Mouse (Mus musculus) limb, embryonic 11.5 days (tissue): ENCODE data around the gene Mrpl32. TPM values are rescaled to one million over a fixed set of nuclear protein-coding genes. Genes with fewer than 3 reads are reported as not detected.
A peak's percentile ranks its signal among the peaks of the same experiment; 100 is the strongest.

ENCODE experiments used
- ATAC-seq: fragments of 200-750 bp; cut with Nextera tagmentation; 2 replicates; pipeline ENCODE4 v1.8.0; 2017; ENCODE audit warnings: low read depth; ENCODE audit not compliant: insufficient number of reproducible peaks, low FRiP score, low TSS enrichment
- DNase-seq: peaks from one replicate; pipeline ENCODE4 v3.0.0-alpha.2; 2015; ENCODE audit warnings: low spot score
- H3K27ac ChIP-seq: fragments of 300-500 bp; sonication (generic); replicated peaks from 2 replicates; pipeline ENCODE4 v1.5.1; 2014; ENCODE audit warnings: low read depth, mild to moderate bottlenecking, low read length
- H3K27me3 ChIP-seq: fragments of 300-500 bp; sonication (generic); 2 replicates; pipeline ENCODE4 v1.6.1; 2014; ENCODE audit warnings: mild to moderate bottlenecking, low read length, mixed read lengths; ENCODE audit not compliant: control insufficient read depth, insufficient read depth
- H3K36me3 ChIP-seq: fragments of 300-500 bp; sonication (generic); 2 replicates; pipeline ENCODE4 v1.6.1; 2014; ENCODE audit warnings: mild to moderate bottlenecking, low read length, moderate library complexity, mixed read lengths; ENCODE audit not compliant: control insufficient read depth, insufficient read depth
- H3K4me1 ChIP-seq: fragments of 300-500 bp; sonication (generic); 2 replicates; pipeline ENCODE4 v1.6.1; 2014; ENCODE audit warnings: low read length, mixed read lengths; ENCODE audit not compliant: control insufficient read depth, insufficient read depth
- H3K4me2 ChIP-seq: fragments of 300-500 bp; sonication (generic); 2 replicates; pipeline ENCODE4 v1.6.1; 2014; ENCODE audit warnings: low read depth, mild to moderate bottlenecking, moderate library complexity; ENCODE audit not compliant: severe bottlenecking
- H3K4me3 ChIP-seq: fragments of 300-500 bp; sonication (generic); 2 replicates; pipeline ENCODE4 v1.5.1; 2014; ENCODE audit warnings: low read depth, low read length
- H3K9ac ChIP-seq: fragments of 300-500 bp; sonication (generic); 2 replicates; pipeline ENCODE4 v1.6.1; 2014; ENCODE audit warnings: mild to moderate bottlenecking, low read length
- H3K9me3 ChIP-seq: fragments of 300-500 bp; sonication (generic); 2 replicates; pipeline ENCODE4 v1.6.1; 2016; ENCODE audit warnings: low read length; ENCODE audit not compliant: control insufficient read depth
- WGBS: fragments of 180-500 bp; shearing (Covaris S2); extraction: QIAGEN DNeasy Blood & Tissue Kit; methylation state at CpG from one replicate; pipeline ENCODE4 v1.1.7; 2014; 5-methylcytosine and 5-hydroxymethylcytosine counted together
- polyA plus RNA-seq: library from polyadenylated mRNA; unstranded; fragments of >200 nt; fragmentation: Nextera tagmentation; extraction: Ambion mirVana; gene quantifications from 2 replicates; pipeline ENCODE4 v1.2.1, GENCODE M21; 2014

The Mrpl32 gene
- 117 and 123 TPM in 2 replicates for polyA plus RNA-seq

DNA sequence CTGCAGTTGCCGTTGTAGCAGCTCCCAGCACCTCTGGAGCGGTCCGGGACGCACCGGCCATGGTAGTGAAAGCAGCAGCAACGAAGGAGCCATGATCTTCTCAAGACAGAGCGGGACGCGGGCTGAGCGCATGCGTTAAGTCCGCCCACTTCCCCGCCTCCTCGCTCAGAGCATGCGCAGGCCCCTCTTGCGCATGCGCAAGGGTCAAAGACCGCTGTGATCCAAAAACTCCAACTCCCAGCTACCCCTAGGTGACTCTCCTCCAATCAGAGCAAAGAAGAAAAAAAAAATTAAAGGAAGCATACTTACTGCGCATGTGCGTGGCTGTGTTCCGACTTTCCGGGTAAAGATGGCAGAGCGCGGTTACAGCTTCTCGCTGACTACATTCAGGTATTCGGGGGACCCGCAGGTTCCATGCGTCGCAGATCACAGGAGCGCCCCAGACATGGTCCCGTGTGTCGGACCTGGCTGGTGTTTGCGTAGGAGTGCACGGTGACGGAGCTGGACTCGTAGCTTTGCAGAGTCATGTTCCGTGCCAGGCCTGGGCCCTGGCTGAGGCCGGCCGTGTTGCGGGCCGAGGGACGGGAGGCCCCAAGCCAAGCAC is at the start of gene Mrpl32, which contains the start of gene Psma2:
Mrpl32 (minus strand) TSS at position 240 of the 604 bp plus-strand sequence.
Psma2 (plus strand) TSS at position 315 of the 604 bp plus-strand sequence.
- DNase-seq: peak; percentile 96
- no peaks in the 10 kb centered on the region for H3K4me1 ChIP-seq
- under 1% methylated on average over 42 of the region's 42 CpGs for WGBS
- peak; percentile 98 for ATAC-seq
- peak within 1 kb of the TSS; percentile 90 for H3K9ac ChIP-seq
- no peak within 1 kb of the TSS; the same call in 1 of the 2 replicates for H3K27ac ChIP-seq
- no peaks in the 10 kb centered on the region for H3K9me3 ChIP-seq
- no peaks in the 10 kb centered on the region for H3K27me3 ChIP-seq
- peak within 1 kb of the TSS; percentile 62 for H3K4me2 ChIP-seq
- peak within 1 kb of the TSS; percentile 92 for H3K4me3 ChIP-seq
- H3K36me3 ChIP-seq: peaks cover 6% of the 10 kb centered on the region; the same call in 1 of the 2 replicates

DNA sequence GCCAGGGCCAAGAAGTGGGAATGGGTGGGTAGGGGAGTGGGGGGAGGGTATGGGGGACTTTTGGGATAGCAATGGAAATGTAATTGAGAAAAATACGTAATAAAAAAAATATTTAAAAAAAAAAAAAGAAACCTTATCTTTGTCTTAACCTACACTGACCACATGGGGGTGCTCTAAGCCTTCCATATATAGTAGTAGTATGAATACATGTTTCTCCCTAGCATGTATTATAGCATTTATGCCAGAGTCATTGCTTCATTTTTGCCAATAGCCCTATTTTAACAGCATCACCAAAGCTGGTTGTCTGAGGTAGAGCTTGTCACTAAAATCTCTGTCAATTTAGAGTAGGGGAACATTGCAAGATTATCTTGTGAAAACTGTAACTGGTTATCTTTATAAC is 36.3 kb upstream of the Mrpl32 start:
- H3K4me2 ChIP-seq: no peak overlapping the region
- no peak for DNase-seq
- no peaks in the 10 kb centered on the region for H3K4me1 ChIP-seq
- no peaks in the 10 kb centered on the region for H3K27me3 ChIP-seq
- no peak for ATAC-seq
- H3K27ac ChIP-seq: no peak overlapping the region
- 29% methylated on average over 1 of the region's 1 CpGs for WGBS
- H3K9ac ChIP-seq: no peak overlapping the region
- H3K36me3 ChIP-seq: no peaks in the 10 kb centered on the region
- H3K9me3 ChIP-seq: no peaks in the 10 kb centered on the region
- no peak overlapping the region for H3K4me3 ChIP-seq

DNA sequence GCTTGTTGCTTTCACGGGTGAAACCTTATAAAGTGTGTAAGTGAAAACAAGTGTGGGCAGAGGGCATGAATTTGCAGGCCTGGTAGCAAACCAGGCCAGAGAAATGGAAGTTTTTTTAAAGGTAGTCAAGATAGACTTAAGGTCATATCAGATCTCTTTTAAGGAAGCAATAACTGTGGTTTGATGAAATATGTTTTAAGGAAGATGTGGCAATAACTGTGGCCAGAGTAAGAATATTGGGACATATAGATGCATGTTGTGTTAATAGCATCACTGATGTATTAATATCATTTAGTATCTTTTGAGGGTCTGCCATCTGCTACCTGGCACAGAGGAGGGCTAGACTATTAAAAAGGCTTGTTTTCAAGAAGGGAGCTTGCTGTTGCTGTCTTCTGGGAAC is 27.0 kb upstream of the Mrpl32 start:
- no peak overlapping the region for H3K27ac ChIP-seq
- ATAC-seq (no peak), DNase-seq (no peak)
- no peak overlapping the region for H3K9ac ChIP-seq
- no peaks in the 10 kb centered on the region for H3K27me3 ChIP-seq
- WGBS: 40% methylated on average over 1 of the region's 1 CpGs
- H3K4me3 ChIP-seq: no peak overlapping the region
- no peaks in the 10 kb centered on the region for H3K9me3 ChIP-seq
- H3K4me2 ChIP-seq: no peak overlapping the region
- H3K36me3 ChIP-seq: peaks cover 2% of the 10 kb centered on the region; the same call in 1 of the 2 replicates
- H3K4me1 ChIP-seq: no peaks in the 10 kb centered on the region

DNA sequence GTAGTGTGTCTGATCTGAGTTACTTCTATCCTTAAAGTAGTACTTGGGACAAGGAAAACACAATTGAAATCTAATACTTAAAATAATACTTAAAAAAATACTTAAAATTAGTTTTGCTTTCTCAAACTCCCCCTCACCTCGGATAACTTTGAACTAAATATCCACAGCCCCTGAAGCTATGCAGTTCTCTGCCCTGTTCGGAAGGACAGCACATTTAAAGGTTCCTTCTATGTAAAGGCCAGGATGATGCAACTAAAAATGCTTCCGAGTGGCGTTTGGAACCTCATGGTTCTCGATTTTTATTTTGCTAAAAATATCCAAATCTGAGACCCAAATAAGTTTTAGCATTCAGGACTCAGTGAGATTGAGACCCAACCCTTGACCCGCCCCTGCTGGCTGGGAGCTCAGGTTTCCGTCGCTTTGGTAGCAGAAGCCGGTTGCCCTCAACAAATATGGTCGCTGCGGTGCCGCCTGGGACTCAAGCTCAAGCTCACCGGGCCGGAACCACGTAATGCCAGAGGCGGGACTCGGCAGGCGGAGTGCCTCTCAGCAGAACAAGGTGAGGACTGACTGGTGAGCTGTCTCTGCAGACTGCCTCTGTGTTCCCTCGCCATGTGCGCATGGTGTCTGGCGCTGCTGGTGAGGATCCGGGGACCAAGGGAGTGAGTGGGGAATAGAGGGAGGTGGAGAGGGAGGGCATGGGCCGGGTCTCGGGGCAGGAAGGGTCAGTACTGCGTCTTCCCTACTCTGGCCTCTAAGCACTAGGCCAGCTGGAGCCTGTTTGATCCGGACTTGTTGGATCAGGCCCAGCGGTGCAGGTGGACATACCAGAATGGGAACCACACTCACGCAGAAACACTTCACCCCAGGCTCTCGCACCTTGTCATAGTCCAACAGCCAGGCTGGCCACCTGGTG is 17.0 kb upstream of the Mrpl32 start, which contains the start of gene AW209491:
AW209491 (plus strand) TSS at position 429 of the 916 bp plus-strand sequence.
- WGBS: 1% methylated on average over 29 of the region's 29 CpGs
- no peak within 1 kb of the TSS for H3K27ac ChIP-seq

DNA sequence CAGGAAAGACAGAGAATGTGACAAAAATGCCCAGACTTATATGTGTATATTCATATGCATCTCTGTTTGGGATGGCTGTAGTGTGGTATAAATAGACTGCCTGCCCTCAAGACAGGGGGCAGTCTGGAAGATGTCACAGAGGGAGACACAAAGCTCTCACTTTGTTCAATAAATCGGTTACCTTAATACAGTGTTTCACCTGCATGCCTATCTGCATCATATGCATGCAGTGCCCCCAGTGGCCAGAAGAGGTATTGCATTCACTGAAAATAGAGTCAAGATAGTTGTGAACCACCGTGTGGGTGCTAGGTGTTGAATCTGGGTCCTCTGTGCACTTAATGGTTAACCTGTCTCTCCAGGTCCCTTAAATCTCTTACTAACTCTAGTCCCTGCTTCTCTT is 5.8 kb upstream of the Mrpl32 start:
- H3K27ac ChIP-seq: no peak overlapping the region
- no peak overlapping the region for H3K9ac ChIP-seq
- no peaks in the 10 kb centered on the region for H3K27me3 ChIP-seq
- DNase-seq: peak; percentile 76
- no peak overlapping the region for H3K4me3 ChIP-seq
- H3K36me3 ChIP-seq: peaks cover 11% of the 10 kb centered on the region; the same call in 1 of the 2 replicates
- WGBS: 57% methylated on average over 2 of the region's 2 CpGs
- no peak for ATAC-seq
- no peak overlapping the region for H3K4me2 ChIP-seq
- H3K4me1 ChIP-seq: no peaks in the 10 kb centered on the region
- no peaks in the 10 kb centered on the region for H3K9me3 ChIP-seq

More for the DNA sequence above, 17.0 kb upstream of the Mrpl32 start, which contains the start of gene AW209491:
- H3K9ac ChIP-seq: peak within 1 kb of the TSS; percentile 68
- peak; percentile 96 for DNase-seq
- no peaks in the 10 kb centered on the region for H3K4me1 ChIP-seq
- H3K9me3 ChIP-seq: no peaks in the 10 kb centered on the region
- peak within 1 kb of the TSS; percentile 58 for H3K4me2 ChIP-seq
- peak within 1 kb of the TSS; percentile 48 for H3K4me3 ChIP-seq
- H3K27me3 ChIP-seq: no peaks in the 10 kb centered on the region
- ATAC-seq: peak; percentile 95
- peaks cover 3% of the 10 kb centered on the region; the same call in 1 of the 2 replicates for H3K36me3 ChIP-seq

DNA sequence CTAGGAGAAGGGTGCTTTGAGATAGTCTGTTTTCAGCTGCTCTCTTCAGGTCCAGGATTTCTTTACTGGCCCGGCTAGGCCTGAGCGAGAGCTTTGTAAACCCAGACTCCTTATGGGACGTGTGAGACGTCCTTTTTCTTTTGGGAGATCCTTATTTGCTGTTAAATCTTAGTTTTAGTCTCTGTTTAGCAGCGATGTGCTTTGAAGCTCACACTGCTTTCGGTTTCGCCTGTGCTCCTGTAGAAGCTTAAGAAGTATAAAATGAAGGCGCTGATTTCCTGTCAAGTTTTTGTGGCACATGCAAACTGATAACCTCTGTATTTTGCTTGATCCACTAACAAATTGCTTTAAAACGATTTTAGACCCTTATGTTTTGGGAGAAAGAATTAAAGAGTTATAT is 588 bp upstream of the Mrpl32 start:
- ATAC-seq: no peak
- Histone ChIP-seq H3K9ac (peak overlapping the region; percentile 90), H3K4me3 (peak overlapping the region; percentile 92), H3K36me3 (peaks cover 8% of the 10 kb centered on the region; the same call in 1 of the 2 replicates), H3K9me3 (no peaks in the 10 kb centered on the region), H3K27me3 (no peaks in the 10 kb centered on the region), H3K4me1 (no peaks in the 10 kb centered on the region), H3K4me2 (peak overlapping the region; percentile 62), H3K27ac (no peak overlapping the region; the same call in 1 of the 2 replicates)
- DNase-seq: no peak
- WGBS: 1% methylated on average over 9 of the region's 9 CpGs

DNA sequence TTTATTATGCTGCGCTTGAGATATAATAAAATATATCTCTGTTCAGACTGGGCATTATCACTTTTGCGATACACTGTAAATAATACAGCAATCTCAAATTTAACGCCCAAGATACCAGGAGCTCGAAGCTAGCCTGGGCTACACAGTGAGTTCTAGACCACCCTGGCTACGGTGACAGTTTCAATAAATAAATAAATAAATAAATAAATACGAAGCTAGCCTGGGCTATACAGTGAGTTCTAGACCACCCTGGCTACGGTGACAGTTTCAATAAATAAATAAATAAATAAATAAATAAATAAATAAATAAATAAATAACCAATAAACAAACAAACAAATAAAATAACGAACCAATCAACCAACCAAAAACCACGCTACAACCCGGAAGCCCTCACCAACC is 502 bp downstream of the Mrpl32 start:
- H3K9ac ChIP-seq: peak overlapping the region; percentile 74
- 7% methylated on average over 10 of the region's 10 CpGs for WGBS
- H3K4me3 ChIP-seq: peak overlapping the region; percentile 92
- H3K27ac ChIP-seq: no peak overlapping the region
- H3K27me3 ChIP-seq: no peaks in the 10 kb centered on the region
- H3K9me3 ChIP-seq: no peaks in the 10 kb centered on the region
- H3K4me1 ChIP-seq: no peaks in the 10 kb centered on the region
- peak overlapping the region; percentile 58 for H3K4me2 ChIP-seq
- H3K36me3 ChIP-seq: peaks cover 4% of the 10 kb centered on the region; the same call in 1 of the 2 replicates
- DNase-seq (no peak), ATAC-seq (peak; percentile 80)

DNA sequence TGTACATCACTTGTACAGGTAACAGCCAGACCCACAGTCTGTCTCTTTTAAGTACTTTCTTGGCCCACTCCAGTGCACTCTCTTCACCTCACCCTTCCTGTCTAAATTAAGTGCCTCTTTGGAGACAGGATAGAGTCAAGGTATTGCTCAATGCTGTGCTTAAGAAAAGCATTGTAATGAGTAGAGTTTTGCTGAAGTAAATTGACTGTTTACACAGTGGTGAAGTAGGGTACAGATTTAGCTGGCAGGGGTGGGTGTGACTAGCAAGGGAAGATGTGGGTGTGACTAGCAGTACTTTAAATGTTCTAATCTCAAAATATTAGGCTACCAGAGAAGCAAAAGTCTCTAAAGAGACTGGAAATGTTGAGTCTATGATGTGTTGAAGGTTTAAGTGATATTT is 5.3 kb downstream of the Mrpl32 start:
- Histone ChIP-seq H3K4me3 (no peak overlapping the region), H3K27ac (no peak overlapping the region), H3K9me3 (no peaks in the 10 kb centered on the region), H3K27me3 (no peaks in the 10 kb centered on the region), H3K4me2 (no peak overlapping the region), H3K4me1 (no peaks in the 10 kb centered on the region), H3K36me3 (peaks cover 2% of the 10 kb centered on the region; the same call in 1 of the 2 replicates), H3K9ac (no peak overlapping the region)
- no peak for DNase-seq
- no peak for ATAC-seq
